Mouse (Mus musculus) thymus, adult 2 months (tissue): ENCODE results near the gene Olfr1015.

Experiments used
- CTCF ChIP-seq: fragments of 200-500 bp; IDR thresholded peaks from 2 replicates; pipeline ENCODE4 v1.5.1; 2012; ENCODE audit warnings: mild to moderate bottlenecking, control low read depth, low read length, moderate library complexity, borderline replicate concordance; ENCODE audit not compliant: control insufficient read depth, poor library complexity, insufficient read depth; ENCODE audit errors: extremely low read depth
- POLR2A ChIP-seq: fragments of 200-500 bp; IDR thresholded peaks from 2 replicates; pipeline ENCODE4 v1.6.1; 2012; ENCODE audit warnings: mild to moderate bottlenecking, low read length, control low read depth, moderate library complexity; ENCODE audit not compliant: control insufficient read depth, poor library complexity, insufficient read depth; ENCODE audit errors: extremely low read depth

- no peak for TF ChIP-seq CTCF
- no peak for TF ChIP-seq POLR2A
These were observed 36.4 kb downstream of the Olfr1015 start, which contains the start of gene Olfr1018 for GRCm38 (mm10) chr2:85818179-85818578.
